Mouse (Mus musculus): ENCODE data around the gene Ptprf. TPM values are rescaled to one million over a fixed set of nuclear protein-coding genes. Genes with fewer than 3 reads are reported as not detected.
A peak's percentile ranks its signal among the peaks of the same experiment; 100 is the strongest.

Gene Ptprf
- polyA plus RNA-seq, 1 experiment from 2014 or later: 75.9 TPM

- Histone ChIP-seq H3K27ac (replicated peaks) (no peak overlapping the region), H3K27me3 (no peaks in the 10 kb centered on the region), H3K9me3 (no peaks in the 10 kb centered on the region), H3K4me3 (no peak overlapping the region), H3K4me2 (replicated peaks) (no peak overlapping the region), H3K36me3 (peaks cover 25% of the 10 kb centered on the region), H3K9ac (replicated peaks) (no peak overlapping the region), H3K4me1 (peaks cover 43% of the 10 kb centered on the region)
- no peak for ATAC-seq (replicated peaks)
- 38% methylated on average over 6 of the region's 6 CpGs for WGBS
Measured at GRCm38 (mm10) chr4:118269999-118270398, 21.2 kb downstream of the Ptprf start.

GRCm38 (mm10) chr4:118268429-118269212 is 22.6 kb downstream of the Ptprf start:
- Histone ChIP-seq H3K9ac (replicated peaks) (no peak overlapping the region), H3K27ac (replicated peaks) (no peak overlapping the region), H3K36me3 (peaks cover 21% of the 10 kb centered on the region), H3K4me1 (peaks cover 32% of the 10 kb centered on the region), H3K9me3 (no peaks in the 10 kb centered on the region), H3K4me3 (no peak overlapping the region), H3K27me3 (no peaks in the 10 kb centered on the region), H3K4me2 (replicated peaks) (no peak overlapping the region)
- WGBS: 71% methylated on average over 14 of the region's 14 CpGs
- no peak for ATAC-seq (replicated peaks)

- Histone ChIP-seq H3K4me2 (replicated peaks) (0 out of 2 replicates have a peak overlapping the region, but pooled peaks have one; percentile 8), H3K4me3 (no peak overlapping the region), H3K4me1 (peaks cover 47% of the 10 kb centered on the region), H3K9ac (replicated peaks) (0 out of 2 replicates have a peak overlapping the region, but pooled peaks have one; percentile 27), H3K36me3 (peaks cover 14% of the 10 kb centered on the region), H3K27ac (replicated peaks) (peak overlapping the region; percentile 85), H3K9me3 (no peaks in the 10 kb centered on the region), H3K27me3 (no peaks in the 10 kb centered on the region)
- WGBS: 13% methylated on average over 15 of the region's 15 CpGs
- no peak; the same call in 1 of the 2 replicates for ATAC-seq (replicated peaks)
Measured at GRCm38 (mm10) chr4:118265557-118265956, 25.6 kb downstream of the Ptprf start.

GRCm38 (mm10) chr4:118261771-118262473 is 29.3 kb downstream of the Ptprf start:
- H3K4me2 ChIP-seq (replicated peaks): peak overlapping the region; percentile 87
- H3K36me3 ChIP-seq: no peaks in the 10 kb centered on the region
- H3K9ac ChIP-seq (replicated peaks): no peak overlapping the region
- peak; percentile 54 for ATAC-seq (replicated peaks)
- H3K9me3 ChIP-seq: no peaks in the 10 kb centered on the region
- H3K27ac ChIP-seq (replicated peaks): peak overlapping the region; percentile 82
- H3K4me1 ChIP-seq: peaks cover 65% of the 10 kb centered on the region
- no peaks in the 10 kb centered on the region for H3K27me3 ChIP-seq
- whole genome bisulfite sequencing: 22% methylated on average over 13 of the region's 13 CpGs
- H3K4me3 ChIP-seq: no peak overlapping the region

- Histone ChIP-seq H3K4me1 (peaks cover 71% of the 10 kb centered on the region), H3K27ac (replicated peaks) (peak overlapping the region; percentile 82), H3K36me3 (no peaks in the 10 kb centered on the region), H3K9ac (replicated peaks) (peak overlapping the region; percentile 48), H3K27me3 (no peaks in the 10 kb centered on the region), H3K9me3 (no peaks in the 10 kb centered on the region), H3K4me3 (peak overlapping the region; percentile 51), H3K4me2 (replicated peaks) (peak overlapping the region; percentile 87)
- WGBS: 15% methylated on average over 5 of the region's 5 CpGs
- no peak; the same call in 1 of the 2 replicates for ATAC-seq (replicated peaks)
Measured at GRCm38 (mm10) chr4:118261291-118261690, 29.9 kb downstream of the Ptprf start.

GRCm38 (mm10) chr4:118260551-118261267 is 30.5 kb downstream of the Ptprf start:
- H3K27me3 ChIP-seq: no peaks in the 10 kb centered on the region
- peak overlapping the region; percentile 82 for H3K27ac ChIP-seq (replicated peaks)
- H3K4me2 ChIP-seq (replicated peaks): peak overlapping the region; percentile 87
- no peaks in the 10 kb centered on the region for H3K9me3 ChIP-seq
- H3K36me3 ChIP-seq: no peaks in the 10 kb centered on the region
- peaks cover 71% of the 10 kb centered on the region for H3K4me1 ChIP-seq
- ATAC-seq (replicated peaks): peak; percentile 59
- H3K4me3 ChIP-seq: peak overlapping the region; percentile 51
- H3K9ac ChIP-seq (replicated peaks): peak overlapping the region; percentile 48
- under 1% methylated on average over 39 of the region's 39 CpGs for WGBS

GRCm38 (mm10) chr4:118259782-118260463 is 31.3 kb downstream of the Ptprf start:
- H3K9ac ChIP-seq (replicated peaks): no peak overlapping the region
- H3K4me3 ChIP-seq: peak overlapping the region; percentile 51
- no peaks in the 10 kb centered on the region for H3K9me3 ChIP-seq
- WGBS: 40% methylated on average over 8 of the region's 8 CpGs
- no peaks in the 10 kb centered on the region for H3K27me3 ChIP-seq
- ATAC-seq (replicated peaks): no peak
- no peaks in the 10 kb centered on the region; the same call in 1 of the 2 replicates for H3K36me3 ChIP-seq
- peak overlapping the region; percentile 82 for H3K27ac ChIP-seq (replicated peaks)
- peak overlapping the region; percentile 87; the same call in 1 of the 2 replicates for H3K4me2 ChIP-seq (replicated peaks)
- H3K4me1 ChIP-seq: peaks cover 63% of the 10 kb centered on the region

GRCm38 (mm10) chr4:118257977-118258376 is 33.2 kb downstream of the Ptprf start:
- Histone ChIP-seq H3K4me1 (peaks cover 55% of the 10 kb centered on the region), H3K27ac (replicated peaks) (no peak overlapping the region), H3K9ac (replicated peaks) (no peak overlapping the region), H3K9me3 (no peaks in the 10 kb centered on the region), H3K36me3 (peaks cover 2% of the 10 kb centered on the region; the same call in 1 of the 2 replicates), H3K4me3 (no peak overlapping the region), H3K4me2 (replicated peaks) (no peak overlapping the region), H3K27me3 (no peaks in the 10 kb centered on the region)
- ATAC-seq (replicated peaks): no peak
- WGBS: 98% methylated on average over 5 of the region's 5 CpGs

GRCm38 (mm10) chr4:118257416-118257815 is 33.8 kb downstream of the Ptprf start:
- Histone ChIP-seq H3K27ac (replicated peaks) (peak overlapping the region; percentile 75; the same call in 1 of the 2 replicates), H3K4me3 (no peak overlapping the region), H3K27me3 (no peaks in the 10 kb centered on the region), H3K9ac (replicated peaks) (no peak overlapping the region), H3K36me3 (peaks cover 2% of the 10 kb centered on the region; the same call in 1 of the 2 replicates), H3K9me3 (no peaks in the 10 kb centered on the region), H3K4me1 (peaks cover 49% of the 10 kb centered on the region), H3K4me2 (replicated peaks) (no peak overlapping the region)
- ATAC-seq (replicated peaks): no peak
- WGBS: 82% methylated on average over 10 of the region's 10 CpGs

- Histone ChIP-seq H3K9me3 (no peaks in the 10 kb centered on the region), H3K4me1 (peaks cover 37% of the 10 kb centered on the region), H3K36me3 (peaks cover 9% of the 10 kb centered on the region; the same call in 1 of the 2 replicates), H3K27ac (replicated peaks) (peak overlapping the region; percentile 75), H3K27me3 (no peaks in the 10 kb centered on the region), H3K9ac (replicated peaks) (no peak overlapping the region), H3K4me2 (replicated peaks) (no peak overlapping the region), H3K4me3 (no peak overlapping the region)
- WGBS: 46% methylated on average over 12 of the region's 12 CpGs
- ATAC-seq (replicated peaks): peak; percentile 65
Measured at GRCm38 (mm10) chr4:118256217-118256616, 35.0 kb downstream of the Ptprf start.

GRCm38 (mm10) chr4:118254953-118255352 is 36.3 kb downstream of the Ptprf start:
- no peak overlapping the region for H3K9ac ChIP-seq (replicated peaks)
- WGBS: 86% methylated on average over 5 of the region's 5 CpGs
- peaks cover 18% of the 10 kb centered on the region; the same call in 1 of the 2 replicates for H3K36me3 ChIP-seq
- H3K4me2 ChIP-seq (replicated peaks): no peak overlapping the region
- H3K27me3 ChIP-seq: no peaks in the 10 kb centered on the region
- H3K9me3 ChIP-seq: no peaks in the 10 kb centered on the region
- no peak overlapping the region for H3K4me3 ChIP-seq
- no peak overlapping the region for H3K27ac ChIP-seq (replicated peaks)
- no peak for ATAC-seq (replicated peaks)
- H3K4me1 ChIP-seq: peaks cover 24% of the 10 kb centered on the region
